Mouse (Mus musculus): ENCODE results near the gene Pde7b.

DNA sequence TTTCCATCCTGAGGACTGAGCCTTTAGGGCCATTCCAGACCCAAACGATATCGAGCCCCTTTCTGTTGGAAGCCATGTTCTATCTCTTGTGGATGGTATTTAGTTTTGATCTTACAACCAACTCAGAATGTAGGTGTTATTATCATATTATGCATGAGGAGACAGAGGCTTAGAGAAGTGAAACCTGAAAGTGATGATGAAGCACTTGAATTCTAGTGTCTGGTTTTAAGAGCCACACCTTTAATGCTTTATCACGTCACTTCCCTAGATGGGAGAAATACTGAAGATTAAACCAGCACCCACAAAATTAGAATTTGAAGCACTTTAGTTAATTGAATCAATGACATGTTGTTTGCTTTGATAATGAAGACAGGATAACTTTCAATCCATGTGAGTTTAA, 329.1 kb downstream of the Pde7b start:
- TF ChIP-seq CTCF (IDR thresholded peaks at IDR 0.05; ENCODE audit: insufficient read depth, low read depth, low read length) (no peak), POLR2A (IDR thresholded peaks at IDR 0.05; ENCODE audit: insufficient read depth, low read depth, low read length) (no peak)
